Mouse (Mus musculus) NIH3T3 (cell line): ENCODE results near the gene Gimap3.

Experiments
- DNase-seq: peaks from one replicate; pipeline ENCODE4 v3.0.0-alpha.2; 2012; ENCODE audit warnings: low read depth

The Gimap3 gene

GRCm38 (mm10) chr6:48770696-48771095 lies at the start of gene Gimap3:
Gimap3 (minus strand) TSS chr6:48770851.
- DNase-seq = no peak

GRCm38 (mm10) chr6:48817815-48818214 lies 47.2 kb upstream of the Gimap3 start:
- peak; percentile 89 for DNase-seq

- no peak for DNase-seq
These were observed 44.4 kb upstream of the Gimap3 start for GRCm38 (mm10) chr6:48815013-48815412.

- no peak for DNase-seq
These were observed 39.0 kb upstream of the Gimap3 start for GRCm38 (mm10) chr6:48809494-48810219.

GRCm38 (mm10) chr6:48806746-48807145 lies 36.1 kb upstream of the Gimap3 start:
- DNase-seq = no peak

- no peak for DNase-seq
These were observed 33.7 kb upstream of the Gimap3 start for GRCm38 (mm10) chr6:48804346-48804745.

GRCm38 (mm10) chr6:48803406-48804051 lies 32.9 kb upstream of the Gimap3 start:
- DNase-seq = no peak

GRCm38 (mm10) chr6:48801897-48802296 lies 31.2 kb upstream of the Gimap3 start:
- no peak for DNase-seq

- DNase-seq = no peak
These were observed 17.2 kb upstream of the Gimap3 start for GRCm38 (mm10) chr6:48787867-48788266.

GRCm38 (mm10) chr6:48785601-48786000 lies 14.9 kb upstream of the Gimap3 start:
- no peak for DNase-seq

GRCm38 (mm10) chr6:48785189-48785588 lies 14.5 kb upstream of the Gimap3 start:
- DNase-seq = peak; percentile 37

- no peak for DNase-seq
These were observed 13.8 kb upstream of the Gimap3 start for GRCm38 (mm10) chr6:48784406-48784805.

GRCm38 (mm10) chr6:48772030-48772429 lies 1.4 kb upstream of the Gimap3 start:
- DNase-seq = peak; percentile 87

- no peak for DNase-seq
These were observed 1.7 kb downstream of the Gimap3 start for GRCm38 (mm10) chr6:48768933-48769332.

- no peak for DNase-seq
These were observed 2.3 kb downstream of the Gimap3 start for GRCm38 (mm10) chr6:48768178-48768869.

GRCm38 (mm10) chr6:48764496-48764895 lies 6.2 kb downstream of the Gimap3 start:
- no peak for DNase-seq

- DNase-seq = no peak
These were observed 6.9 kb downstream of the Gimap3 start for GRCm38 (mm10) chr6:48763567-48764270.

- DNase-seq = no peak
These were observed 23.3 kb downstream of the Gimap3 start for GRCm38 (mm10) chr6:48747091-48747966.

GRCm38 (mm10) chr6:48745959-48746889 lies 24.4 kb downstream of the Gimap3 start, which contains the start of gene Gimap5:
Gimap5 (plus strand) TSS chr6:48746197.
- peak; percentile 50 for DNase-seq

GRCm38 (mm10) chr6:48745490-48745889 lies 25.2 kb downstream of the Gimap3 start:
- DNase-seq = no peak
